Mouse (Mus musculus) E14TG2a.4 (cell line): ENCODE results near the gene Cnot1.

Experiments used
- CTCF ChIP-seq: conservative IDR thresholded peaks from 2 replicates; pipeline ENCODE4 v1.5.1; 2014; ENCODE audit warnings: low read length
- NANOG ChIP-seq: IDR thresholded peaks from 2 replicates; pipeline ENCODE4 v1.6.1; 2014; ENCODE audit warnings: borderline replicate concordance, low read length, mixed read lengths

GRCm38 (mm10) chr8:95808631-95809030 is 1.4 kb upstream of the Cnot1 start:
- TF ChIP-seq NANOG (no peak), CTCF (no peak)
